Mouse (Mus musculus): Measurements from ENCODE around the gene Stpg4.

The Stpg4 gene

DNA sequence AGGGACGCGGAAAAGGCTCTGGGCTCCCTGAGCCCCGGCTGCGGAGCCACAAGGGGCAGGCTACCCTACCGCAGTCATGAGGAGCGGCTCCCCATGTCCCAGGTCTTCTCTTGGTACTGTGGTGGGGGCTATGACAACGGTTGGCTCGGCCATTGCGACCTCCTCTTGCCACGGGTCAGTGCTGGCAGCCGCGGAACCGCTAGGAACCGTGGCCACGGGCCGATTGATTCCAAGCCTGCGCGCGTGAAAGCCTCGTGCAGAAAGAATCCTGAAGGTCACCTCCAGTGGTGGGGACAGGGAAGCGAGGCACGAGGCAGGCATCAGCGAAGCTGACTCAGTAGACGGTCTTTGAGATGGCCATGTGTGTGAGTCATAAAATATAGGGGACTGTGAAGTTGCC lies at the start of gene Stpg4:
Gene Stpg4, minus strand, starts transcription at position 231 of the 400 bp plus-strand sequence.
- DNase-seq (ENCODE audit: low read depth, low spot score), result no peak
- H3K36me3 ChIP-seq (ENCODE audit: control insufficient read depth, insufficient read depth, low read length, poor library complexity, severe bottlenecking), result no peaks in the 10 kb centered on the region
- H3K27me3 ChIP-seq (ENCODE audit: control insufficient read depth, insufficient read depth, low read length, poor library complexity, severe bottlenecking), result no peaks in the 10 kb centered on the region

DNA sequence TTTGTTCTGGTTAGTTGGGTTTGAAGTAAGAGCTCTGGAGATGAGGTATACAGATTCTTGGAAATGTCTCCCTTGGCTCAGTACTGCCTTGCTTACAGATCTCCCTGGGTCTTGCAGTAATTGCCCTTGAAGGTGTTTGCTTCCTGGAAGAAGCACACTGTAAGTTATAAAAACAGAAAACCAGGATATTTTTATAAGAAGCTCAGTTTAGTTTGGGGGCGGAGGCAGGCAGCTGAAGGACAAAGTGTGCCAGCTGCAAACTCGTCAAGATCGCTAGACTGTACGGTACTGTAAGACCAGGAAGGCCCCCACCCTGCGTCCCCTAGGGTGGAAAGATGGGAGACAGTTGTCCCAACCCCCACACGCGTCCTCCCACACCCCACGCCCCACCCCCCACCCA lies 47.8 kb upstream of the Stpg4 start:
- Histone ChIP-seq H3K36me3 (ENCODE audit: control insufficient read depth, insufficient read depth, low read length, poor library complexity, severe bottlenecking) (no peaks in the 10 kb centered on the region), H3K27me3 (ENCODE audit: control insufficient read depth, insufficient read depth, low read length, poor library complexity, severe bottlenecking) (no peaks in the 10 kb centered on the region)
- DNase-seq (ENCODE audit: low read depth, low spot score), result no peak

- no peaks in the 10 kb centered on the region for H3K27me3 ChIP-seq (ENCODE audit: control insufficient read depth, insufficient read depth, low read length, poor library complexity, severe bottlenecking)
- no peak for DNase-seq (ENCODE audit: low read depth, low spot score)
- no peaks in the 10 kb centered on the region for H3K36me3 ChIP-seq (ENCODE audit: control insufficient read depth, insufficient read depth, low read length, poor library complexity, severe bottlenecking)
Observed at GRCm38 (mm10) chr17:87474501-87474795, 46.9 kb upstream of the Stpg4 start.

DNA sequence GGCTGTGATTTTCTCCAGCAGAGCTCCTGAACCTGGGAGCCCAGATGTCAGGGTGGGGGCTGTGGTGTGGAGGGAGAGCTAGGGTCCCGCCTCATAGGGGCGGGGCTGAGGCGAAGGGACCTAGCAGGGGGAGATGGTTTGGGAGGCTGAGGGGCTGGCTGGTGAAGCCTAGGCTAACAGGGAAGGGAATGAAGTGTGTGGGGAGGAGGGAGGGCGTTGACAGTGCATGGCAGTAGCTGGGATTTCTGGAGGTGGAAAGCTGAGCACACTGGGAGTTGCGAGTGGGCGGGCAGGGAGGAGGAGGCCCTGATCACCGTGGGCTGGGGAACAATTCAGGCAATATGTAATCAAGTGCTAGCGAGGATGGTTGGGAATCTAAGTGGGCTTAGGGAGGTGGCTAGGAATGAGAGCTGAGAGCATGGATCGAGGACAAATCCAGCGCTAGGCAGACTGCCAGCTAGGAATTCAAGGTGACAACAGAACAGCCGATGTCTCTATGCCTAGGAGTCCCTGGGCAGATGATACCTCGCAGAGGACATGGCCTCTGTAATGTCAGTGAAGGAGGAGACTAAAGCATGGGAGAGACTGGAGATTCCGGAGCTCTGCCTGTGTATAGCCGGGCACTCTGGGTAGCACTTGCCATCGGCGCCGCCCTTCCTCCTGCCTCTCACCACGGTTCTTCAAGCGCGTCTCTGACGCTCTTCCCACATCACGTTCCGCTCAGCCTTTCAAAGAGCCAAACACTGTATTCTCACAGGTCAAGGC lies 46.4 kb upstream of the Stpg4 start:
- Histone ChIP-seq H3K36me3 (ENCODE audit: control insufficient read depth, insufficient read depth, low read length, poor library complexity, severe bottlenecking) (no peaks in the 10 kb centered on the region), H3K27me3 (ENCODE audit: control insufficient read depth, insufficient read depth, low read length, poor library complexity, severe bottlenecking) (no peaks in the 10 kb centered on the region)
- DNase-seq (ENCODE audit: low read depth, low spot score), result peak; percentile 63

GRCm38 (mm10) chr17:87473441-87473735 lies 45.8 kb upstream of the Stpg4 start:
- Histone ChIP-seq H3K36me3 (ENCODE audit: control insufficient read depth, insufficient read depth, low read length, poor library complexity, severe bottlenecking) (no peaks in the 10 kb centered on the region), H3K27me3 (ENCODE audit: control insufficient read depth, insufficient read depth, low read length, poor library complexity, severe bottlenecking) (no peaks in the 10 kb centered on the region)
- DNase-seq (ENCODE audit: low read depth, low spot score), result no peak

- DNase-seq (ENCODE audit: low read depth, low spot score), result no peak
- no peaks in the 10 kb centered on the region for H3K27me3 ChIP-seq (ENCODE audit: control insufficient read depth, insufficient read depth, low read length, poor library complexity, severe bottlenecking)
- H3K36me3 ChIP-seq (ENCODE audit: control insufficient read depth, insufficient read depth, low read length, poor library complexity, severe bottlenecking), result no peaks in the 10 kb centered on the region
Observed at GRCm38 (mm10) chr17:87472879-87473278, 45.3 kb upstream of the Stpg4 start.

DNA sequence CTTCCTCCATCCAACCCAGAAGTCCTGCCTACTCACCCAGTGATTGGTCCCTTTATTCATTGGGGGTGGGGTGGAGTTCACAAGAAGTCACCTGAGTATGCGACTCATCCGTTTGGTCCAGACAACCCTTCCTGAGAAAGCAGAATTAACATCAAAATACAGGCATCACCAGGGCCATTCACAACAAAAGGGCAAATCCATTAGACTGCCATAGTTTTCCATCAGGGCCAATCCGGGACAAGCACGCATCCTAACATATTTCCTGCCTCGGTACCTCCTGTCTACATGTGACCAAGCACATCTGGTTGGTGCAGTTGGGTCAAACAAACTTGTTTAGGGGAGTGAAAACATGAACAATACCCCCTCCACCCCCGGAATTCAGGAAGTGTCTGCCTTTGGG lies 44.1 kb upstream of the Stpg4 start:
- no peaks in the 10 kb centered on the region for H3K27me3 ChIP-seq (ENCODE audit: control insufficient read depth, insufficient read depth, low read length, poor library complexity, severe bottlenecking)
- no peak for DNase-seq (ENCODE audit: low read depth, low spot score)
- H3K36me3 ChIP-seq (ENCODE audit: control insufficient read depth, insufficient read depth, low read length, poor library complexity, severe bottlenecking), result no peaks in the 10 kb centered on the region

GRCm38 (mm10) chr17:87470797-87471196 lies 43.3 kb upstream of the Stpg4 start:
- no peaks in the 10 kb centered on the region for H3K36me3 ChIP-seq (ENCODE audit: control insufficient read depth, insufficient read depth, low read length, poor library complexity, severe bottlenecking)
- H3K27me3 ChIP-seq (ENCODE audit: control insufficient read depth, insufficient read depth, low read length, poor library complexity, severe bottlenecking), result no peaks in the 10 kb centered on the region
- no peak for DNase-seq (ENCODE audit: low read depth, low spot score)

DNA sequence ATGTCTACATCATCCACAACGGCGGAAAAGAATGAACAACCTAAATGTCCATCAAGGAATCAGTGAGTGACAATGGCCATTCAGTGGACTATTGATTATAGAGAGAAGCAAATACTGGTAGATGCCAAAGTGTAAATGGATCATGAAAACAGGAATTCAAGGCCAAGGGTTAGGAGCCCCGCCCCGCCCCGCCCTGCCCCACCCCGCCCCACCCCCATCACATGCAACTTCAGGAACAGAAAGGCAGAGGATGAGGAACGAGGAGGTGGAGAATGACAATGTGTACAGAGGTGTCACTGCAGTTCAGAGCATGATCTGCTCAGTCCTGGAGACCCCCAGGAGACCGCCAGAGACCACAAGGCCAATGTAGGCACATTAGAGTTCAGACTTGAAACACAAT lies 42.7 kb upstream of the Stpg4 start:
- no peak for DNase-seq (ENCODE audit: low read depth, low spot score)
- no peaks in the 10 kb centered on the region for H3K27me3 ChIP-seq (ENCODE audit: control insufficient read depth, insufficient read depth, low read length, poor library complexity, severe bottlenecking)

DNA sequence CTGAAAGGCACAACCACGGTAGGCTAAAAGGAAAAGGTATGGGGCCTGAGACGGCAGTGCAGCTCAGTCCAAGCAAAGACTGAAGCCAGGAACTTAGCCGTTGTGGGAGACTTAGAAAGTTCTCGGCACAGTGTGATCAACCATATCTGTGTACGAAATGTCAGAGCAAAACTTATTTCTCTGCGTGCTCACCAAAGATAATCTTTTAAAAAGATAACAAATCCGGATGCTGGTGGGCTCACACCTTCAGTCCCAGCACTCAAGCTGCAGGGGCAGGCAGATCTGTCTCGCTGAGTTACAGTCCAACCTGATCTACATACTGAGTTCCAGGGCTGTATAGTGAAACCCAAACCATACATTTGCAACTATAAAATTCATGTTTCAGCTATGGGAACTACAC lies 41.9 kb upstream of the Stpg4 start:
- Histone ChIP-seq H3K27me3 (ENCODE audit: control insufficient read depth, insufficient read depth, low read length, poor library complexity, severe bottlenecking) (no peaks in the 10 kb centered on the region), H3K36me3 (ENCODE audit: control insufficient read depth, insufficient read depth, low read length, poor library complexity, severe bottlenecking) (no peaks in the 10 kb centered on the region)
- DNase-seq (ENCODE audit: low read depth, low spot score), result no peak

More for the DNA sequence above, 42.7 kb upstream of the Stpg4 start:
- H3K36me3 ChIP-seq (ENCODE audit: control insufficient read depth, insufficient read depth, low read length, poor library complexity, severe bottlenecking), result no peaks in the 10 kb centered on the region

- no peak for DNase-seq (ENCODE audit: low read depth, low spot score)
- Histone ChIP-seq H3K36me3 (ENCODE audit: control insufficient read depth, insufficient read depth, low read length, poor library complexity, severe bottlenecking) (no peaks in the 10 kb centered on the region), H3K27me3 (ENCODE audit: control insufficient read depth, insufficient read depth, low read length, poor library complexity, severe bottlenecking) (no peaks in the 10 kb centered on the region)
Observed at GRCm38 (mm10) chr17:87468616-87469015, 41.1 kb upstream of the Stpg4 start.

GRCm38 (mm10) chr17:87461499-87461896 lies 34.0 kb upstream of the Stpg4 start:
- H3K36me3 ChIP-seq (ENCODE audit: control insufficient read depth, insufficient read depth, low read length, poor library complexity, severe bottlenecking), result no peaks in the 10 kb centered on the region
- H3K27me3 ChIP-seq (ENCODE audit: control insufficient read depth, insufficient read depth, low read length, poor library complexity, severe bottlenecking), result no peaks in the 10 kb centered on the region; the same call in 1 of the 2 replicates
- DNase-seq (ENCODE audit: low read depth, low spot score), result no peak

- H3K36me3 ChIP-seq (ENCODE audit: control insufficient read depth, insufficient read depth, low read length, poor library complexity, severe bottlenecking), result no peaks in the 10 kb centered on the region
- DNase-seq (ENCODE audit: low read depth, low spot score), result no peak
- no peaks in the 10 kb centered on the region; the same call in none of the 2 replicates for H3K27me3 ChIP-seq (ENCODE audit: control insufficient read depth, insufficient read depth, low read length, poor library complexity, severe bottlenecking)
Observed at GRCm38 (mm10) chr17:87460669-87461498, 33.3 kb upstream of the Stpg4 start.

DNA sequence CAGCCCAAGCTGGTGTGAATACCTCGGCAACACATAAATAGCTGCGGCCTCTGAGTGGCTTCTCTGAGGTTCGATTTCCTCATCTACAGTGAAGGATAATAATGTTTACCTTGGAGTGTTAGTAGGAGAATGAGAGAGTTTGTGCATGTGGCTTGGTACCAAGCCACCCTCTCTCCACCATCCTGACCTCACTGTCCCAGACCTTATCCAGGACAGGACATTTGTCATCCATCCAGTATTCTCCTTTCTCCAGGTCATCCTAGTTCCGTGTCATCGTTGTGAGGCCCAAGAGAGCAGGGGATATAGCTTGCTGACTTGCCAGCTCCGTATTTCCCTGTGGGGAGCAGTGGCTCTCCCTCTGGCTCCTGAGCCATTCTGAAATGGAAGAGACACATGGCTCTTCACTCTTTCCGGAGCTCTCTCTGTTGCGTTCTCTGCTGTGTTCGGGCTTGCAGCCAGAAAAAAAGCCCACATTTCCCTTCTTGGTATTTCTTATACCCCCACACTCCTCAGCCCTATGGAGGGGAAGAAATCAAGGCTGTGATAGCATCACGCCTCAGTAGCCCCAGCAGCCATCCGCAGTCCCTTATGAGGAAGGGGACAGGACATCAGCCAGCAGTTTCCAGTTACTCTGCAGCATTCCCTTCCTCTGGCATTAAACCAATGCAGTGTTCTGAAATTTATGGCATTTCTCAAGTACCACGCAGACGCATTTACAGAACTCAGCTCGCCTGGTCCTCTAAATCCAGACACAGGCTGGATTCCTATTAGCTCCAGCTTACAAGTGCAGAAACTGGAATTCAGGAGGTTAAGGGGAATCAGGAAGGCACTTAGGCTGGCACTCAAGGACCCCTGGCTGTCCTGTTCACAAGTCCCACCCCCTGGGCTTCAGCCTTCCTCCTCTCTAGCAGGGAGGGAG lies 32.5 kb upstream of the Stpg4 start:
- no peaks in the 10 kb centered on the region for H3K36me3 ChIP-seq (ENCODE audit: control insufficient read depth, insufficient read depth, low read length, poor library complexity, severe bottlenecking)
- no peak for DNase-seq (ENCODE audit: low read depth, low spot score)
- H3K27me3 ChIP-seq (ENCODE audit: control insufficient read depth, insufficient read depth, low read length, poor library complexity, severe bottlenecking), result no peaks in the 10 kb centered on the region; the same call in none of the 2 replicates
